Mouse (Mus musculus) MEL (cell line): Measurements from ENCODE around the gene Hmg20b. TPM values are rescaled to one million over a fixed set of nuclear protein-coding genes. Genes with fewer than 3 reads are reported as not detected.

Experiments
- DNase-seq: peaks from one replicate; pipeline ENCODE4 v3.0.0; 2011; ENCODE audit warnings: low read depth, low spot score
- H3K27ac ChIP-seq: 2 replicates; pipeline ENCODE4 v1.5.1; 2012; ENCODE audit warnings: low read depth, mild to moderate bottlenecking, control low read depth, low read length, moderate library complexity; ENCODE audit not compliant: control insufficient read depth
- H3K27me3 ChIP-seq, 2 experiments: fragments of 150-350 bp in 1 of 2; sonication (generic) in 1 of 2; 2 replicates each; pipeline ENCODE4 v1.6.1; 2012; ENCODE audit warnings: low read length in 2 of 2, mild to moderate bottlenecking in 2 of 2, improper control_type of control experiment in 1 of 2, moderate library complexity in 1 of 2; ENCODE audit not compliant: insufficient read depth in 2 of 2, control insufficient read depth in 1 of 2
- H3K36me3 ChIP-seq, 2 experiments: 2 replicates each; pipeline ENCODE4 v1.6.1; 2012 to 2014; ENCODE audit warnings: low read length in 2 of 2, improper control_type of control experiment in 1 of 2, inconsistent platforms in 1 of 2, mild to moderate bottlenecking in 1 of 2; ENCODE audit not compliant: insufficient read depth in 2 of 2, control insufficient read depth in 1 of 2
- H3K4me1 ChIP-seq, 2 experiments: fragments of 150-350 bp in 1 of 2; sonication (generic) in 1 of 2; 2 replicates each; pipeline ENCODE4 v1.6.1; 2012; ENCODE audit warnings: low read length in 2 of 2, improper control_type of control experiment in 1 of 2, mild to moderate bottlenecking in 1 of 2; ENCODE audit not compliant: insufficient read depth in 2 of 2, control insufficient read depth in 1 of 2
- H3K4me3 ChIP-seq, 2 experiments: fragments of 150-350 bp in 1 of 2; sonication (generic) in 1 of 2; 2 replicates each; pipeline ENCODE4 v1.5.1; 2012; ENCODE audit warnings: low read depth in 2 of 2, low read length in 2 of 2, mild to moderate bottlenecking in 2 of 2, moderate library complexity in 2 of 2, control low read depth in 1 of 2, improper control_type of control experiment in 1 of 2; ENCODE audit not compliant: control insufficient read depth in 1 of 2, insufficient read depth in 1 of 2
- H3K79me2 ChIP-seq: 2 replicates; pipeline ENCODE4 v1.6.1; 2012; ENCODE audit warnings: mild to moderate bottlenecking, low read length, moderate library complexity; ENCODE audit not compliant: control insufficient read depth, poor library complexity, insufficient read depth
- H3K9ac ChIP-seq: 2 replicates; pipeline ENCODE4 v1.6.1; 2012; ENCODE audit warnings: low read depth, mild to moderate bottlenecking, control low read depth, low read length, moderate library complexity; ENCODE audit not compliant: control insufficient read depth, poor library complexity, severe bottlenecking
- H3K9me3 ChIP-seq: fragments of 150-350 bp; sonication (generic); replicated peaks from 2 replicates; pipeline ENCODE4 v1.6.1; 2012; ENCODE audit warnings: mild to moderate bottlenecking, low read length, improper control_type of control experiment, moderate library complexity; ENCODE audit not compliant: insufficient read depth
- BHLHE40 ChIP-seq: IDR thresholded peaks from 2 replicates; pipeline ENCODE4 v1.6.1; 2012; ENCODE audit warnings: low read depth, mild to moderate bottlenecking, inconsistent platforms, low read length, improper control_type of control experiment, borderline replicate concordance
- CHD2 ChIP-seq: IDR thresholded peaks from 2 replicates; pipeline ENCODE4 v1.6.1; 2011; ENCODE audit warnings: low read length, improper control_type of control experiment
- ELF1 ChIP-seq: IDR thresholded peaks from 2 replicates; pipeline ENCODE4 v1.6.1; 2014; ENCODE audit warnings: low read depth, mild to moderate bottlenecking, inconsistent platforms, low read length, improper control_type of control experiment, moderate library complexity
- EP300 ChIP-seq, 2 experiments: IDR thresholded peaks; 2 replicates each; pipeline ENCODE4 v1.6.1; 2011; ENCODE audit warnings: improper control_type of control experiment in 2 of 2, low read length in 2 of 2, low read depth in 1 of 2, mild to moderate bottlenecking in 1 of 2
- ETS1 ChIP-seq: IDR thresholded peaks from 2 replicates; pipeline ENCODE4 v1.6.1; 2012; ENCODE audit warnings: low read depth, mild to moderate bottlenecking, inconsistent platforms, low read length, improper control_type of control experiment, moderate library complexity
- GABPA ChIP-seq: IDR thresholded peaks from 2 replicates; pipeline ENCODE4 v1.6.1; 2012; ENCODE audit warnings: low read depth, mild to moderate bottlenecking, inconsistent platforms, low read length, improper control_type of control experiment, moderate library complexity
- HCFC1 ChIP-seq: IDR thresholded peaks from 2 replicates; pipeline ENCODE4 v1.6.1; 2012; ENCODE audit warnings: low read depth, mild to moderate bottlenecking, inconsistent platforms, low read length, improper control_type of control experiment, moderate library complexity
- JUND ChIP-seq: IDR thresholded peaks from 2 replicates; pipeline ENCODE4 v1.6.1; 2011; ENCODE audit warnings: low read depth, mild to moderate bottlenecking, improper control_type of control experiment, low read length
- MAZ ChIP-seq: IDR thresholded peaks from 2 replicates; pipeline ENCODE4 v1.6.1; 2012; ENCODE audit warnings: low read depth, mild to moderate bottlenecking, inconsistent platforms, low read length, improper control_type of control experiment
- MEF2A ChIP-seq: IDR thresholded peaks from 2 replicates; pipeline ENCODE4 v1.6.1; 2014; ENCODE audit warnings: low read depth, mild to moderate bottlenecking, inconsistent platforms, low read length, improper control_type of control experiment; ENCODE audit not compliant: poor library complexity, insufficient replicate concordance, severe bottlenecking; ENCODE audit errors: extremely low read depth
- MXI1 ChIP-seq: IDR thresholded peaks from 2 replicates; pipeline ENCODE4 v1.6.1; 2011; ENCODE audit warnings: mild to moderate bottlenecking, low read depth, low read length, improper control_type of control experiment
- MYB ChIP-seq: IDR thresholded peaks from 2 replicates; pipeline ENCODE4 v1.6.1; 2011; ENCODE audit warnings: mild to moderate bottlenecking, low read depth, low read length, improper control_type of control experiment
- NELFE ChIP-seq: IDR thresholded peaks from 2 replicates; pipeline ENCODE4 v1.6.1; 2011; ENCODE audit warnings: low read depth, low read length, improper control_type of control experiment
- POLR2A ChIP-seq, 2 experiments: IDR thresholded peaks; 2 replicates each; pipeline ENCODE4 v1.6.1; 2011 to 2012; ENCODE audit warnings: low read length in 2 of 2, mild to moderate bottlenecking in 2 of 2, control low read depth in 1 of 2, improper control_type of control experiment in 1 of 2, low read depth in 1 of 2, moderate library complexity in 1 of 2; ENCODE audit not compliant: control insufficient read depth in 1 of 2, insufficient read depth in 1 of 2, poor library complexity in 1 of 2
- POLR2AphosphoS2 ChIP-seq: IDR thresholded peaks from 2 replicates; pipeline ENCODE4 v1.6.1; 2011; ENCODE audit warnings: low read length, improper control_type of control experiment
- POLR2AphosphoS5 ChIP-seq: IDR thresholded peaks from 2 replicates; pipeline ENCODE4 v1.6.1; 2012; ENCODE audit warnings: low read depth, borderline replicate concordance, mild to moderate bottlenecking, inconsistent platforms, low read length, moderate library complexity, mixed read lengths
- RAD21 ChIP-seq: IDR thresholded peaks from 2 replicates; pipeline ENCODE4 v1.6.1; 2011; ENCODE audit warnings: mild to moderate bottlenecking, low read depth, low read length, improper control_type of control experiment
- SIN3A ChIP-seq: IDR thresholded peaks from 2 replicates; pipeline ENCODE4 v1.6.1; 2012; ENCODE audit warnings: low read length, improper control_type of control experiment, inconsistent platforms
- SMC3 ChIP-seq: IDR thresholded peaks from 2 replicates; pipeline ENCODE4 v1.6.1; 2011; ENCODE audit warnings: low read depth, low read length, improper control_type of control experiment
- TBP ChIP-seq: IDR thresholded peaks from 2 replicates; pipeline ENCODE4 v1.8.0; 2011; ENCODE audit warnings: low read depth, low read length, improper control_type of control experiment
- USF1 ChIP-seq: IDR thresholded peaks from 2 replicates; pipeline ENCODE4 v1.6.1; 2014; ENCODE audit warnings: low read depth, mild to moderate bottlenecking, inconsistent platforms, low read length, improper control_type of control experiment, moderate library complexity
- USF2 ChIP-seq, 2 experiments: IDR thresholded peaks; 2 replicates each; pipeline ENCODE4 v1.6.1; 2011 to 2012; ENCODE audit warnings: improper control_type of control experiment in 2 of 2, low read length in 2 of 2, borderline replicate concordance in 1 of 2, inconsistent platforms in 1 of 2, low read depth in 1 of 2, mild to moderate bottlenecking in 1 of 2; ENCODE audit not compliant: insufficient read depth in 1 of 2
- ZC3H11A ChIP-seq: IDR thresholded peaks from 2 replicates; pipeline ENCODE4 v1.6.1; 2012; ENCODE audit warnings: low read depth, mild to moderate bottlenecking, inconsistent platforms, low read length, improper control_type of control experiment
- polyA plus RNA-seq, 2 experiments: library from polyadenylated mRNA; stranded (reverse) in 1 of 2; unstranded in 1 of 2; fragments of >175 nt in 1 of 2; fragments of >200 nt in 1 of 2; gene quantifications; 2 replicates each; pipeline versions ENCODE4 v1.2.1 to v1.2.4; 2012; ENCODE audit warnings: low replicate concordance in 2 of 2, low read depth in 1 of 2; ENCODE audit not compliant: insufficient read length in 2 of 2, insufficient read depth in 1 of 2, missing spikeins in 1 of 2
- total RNA-seq: library from RNA; depleted of rRNA; stranded (reverse); fragments of 300-350 nt; gene quantifications from 2 replicates; pipeline ENCODE4 v1.2.3, GENCODE M21; 2012

Hmg20b gene
- total and polyA plus RNA-seq, 3 experiments, result 27.0 to 92.7 TPM; not detected in 1

- peak overlapping the region; percentile 85 to 86 for H3K4me3 ChIP-seq
- DNase-seq, result peak; percentile 71
- peak overlapping the region; percentile 77 for H3K27ac ChIP-seq
- no peaks in the 10 kb centered on the region for H3K79me2 ChIP-seq
- H3K36me3 ChIP-seq, result no peaks in the 10 kb centered on the region
- H3K9ac ChIP-seq, result peak overlapping the region; percentile 91
- H3K9me3 ChIP-seq, result no peaks in the 10 kb centered on the region
- peaks cover 6 to 14% of the 10 kb centered on the region in 2 experiments; a peak in 3 of 4 replicates for H3K4me1 ChIP-seq
- peak; percentile 85 for TF ChIP-seq MYB
- peak; percentile 35; the same call in 1 of the 2 replicates for TF ChIP-seq SIN3A
- TF ChIP-seq TBP, result 0 out of 2 replicates have a peak, but pooled peaks have one; percentile 26
- peak; percentile 42; the same call in 1 of the 2 replicates for TF ChIP-seq NELFE
- TF ChIP-seq USF2 (IDR thresholded peaks at IDR 0.05; ENCODE audit: borderline replicate concordance in 1 of 2, insufficient read depth in 1 of 2, low read depth in 1 of 2, low read length in 2 of 2), result no peak
- TF ChIP-seq POLR2AphosphoS5, result no peak
- no peak for TF ChIP-seq MEF2A
- TF ChIP-seq MXI1, result peak; percentile 43; the same call in 1 of the 2 replicates
- TF ChIP-seq ELF1, result peak; percentile 61
- no peak for TF ChIP-seq SMC3
- peak in 1 of 2 experiments; percentile 55; a peak in 1 of 4 replicates for TF ChIP-seq POLR2A (IDR thresholded peaks at IDR 0.05; ENCODE audit: control insufficient read depth in 1 of 2, insufficient read depth in 1 of 2, low read depth in 1 of 2, low read length in 2 of 2, poor library complexity in 1 of 2)
- TF ChIP-seq RAD21, result no peak
- peak; percentile 20; the same call in 1 of the 2 replicates for TF ChIP-seq MAZ
- peak; percentile 58; the same call in 1 of the 2 replicates for TF ChIP-seq HCFC1
- no peak for TF ChIP-seq ETS1
- no peaks in the 10 kb centered on the region for H3K27me3 ChIP-seq
Observed at GRCm38 (mm10) chr10:81393456-81394063, 43.3 kb upstream of the Hmg20b start.

GRCm38 (mm10) chr10:81392781-81393185 lies 42.5 kb upstream of the Hmg20b start, which contains the start of gene Smim24:
TSS of gene Smim24 (plus strand) at chr10:81393051.
- Histone ChIP-seq H3K27ac (peak within 1 kb of the TSS; percentile 77), H3K4me1 (peaks cover 6 to 14% of the 10 kb centered on the region in 2 experiments; a peak in 3 of 4 replicates), H3K79me2 (no peaks in the 10 kb centered on the region), H3K36me3 (no peaks in the 10 kb centered on the region), H3K4me3 (peak within 1 kb of the TSS; percentile 85 to 86), H3K9me3 (no peaks in the 10 kb centered on the region), H3K9ac (peak within 1 kb of the TSS; percentile 91), H3K27me3 (no peaks in the 10 kb centered on the region)
- no peak for TF ChIP-seq JUND
- no peak for TF ChIP-seq USF1
- no peak for TF ChIP-seq EP300 (IDR thresholded peaks at IDR 0.05; ENCODE audit: low read depth in 1 of 2, low read length in 2 of 2)
- no peak for TF ChIP-seq GABPA
- no peak for TF ChIP-seq ELF1
- TF ChIP-seq ZC3H11A, result no peak
- TF ChIP-seq BHLHE40, result no peak
- TF ChIP-seq CHD2, result no peak
- no peak for TF ChIP-seq POLR2AphosphoS2
- no peak for DNase-seq
